Mouse (Mus musculus): Measurements from ENCODE around the gene Gzme. TPM values are rescaled to one million over a fixed set of nuclear protein-coding genes. Genes with fewer than 3 reads are reported as not detected.

Gzme gene
- not detected in 2 replicates for total RNA-seq (2012; rRNA removed)
- total RNA-seq (2014; rRNA removed): not detected in 2 replicates
- not detected in 2 replicates for polyA plus RNA-seq (2012; ENCODE audit: insufficient read length, low read depth)

GRCm38 (mm10) chr14:56120525-56120924, at the start of gene Gzme:
Gene Gzme, minus strand, starts transcription at chr14:56120625.
- dilution Hi-C loops (cut with MboI; ENCODE audit: extremely low pct_ligation_motif_present, extremely low pct_unique_long_range_greater_than_20kb, low sequenced_read_pairs) (no loop called here), in situ Hi-C loops (cut with MboI; ENCODE audit: low pct_ligation_motif_present, low pct_unique_long_range_greater_than_20kb, low sequenced_read_pairs) (no loop called here)
- Histone ChIP-seq H3K4me3 (replicated peaks in 1 of 3; ENCODE audit: low read depth in 2 of 3, low read length in 2 of 3, poor library complexity in 1 of 3) (no peak within 1 kb of the TSS), H3K79me2 (replicated peaks; ENCODE audit: control insufficient read depth, extremely low read depth, insufficient read depth, poor library complexity, severe bottlenecking) (no peaks in the 10 kb centered on the region), H3K27ac (ENCODE audit: insufficient read depth, low read depth) (no peak within 1 kb of the TSS), H3K9ac (ENCODE audit: insufficient read depth, low read depth) (no peak within 1 kb of the TSS), H3K9me3 (replicated peaks; ENCODE audit: low read length) (no peaks in the 10 kb centered on the region), H3K4me1 (ENCODE audit: control insufficient read depth in 1 of 2, insufficient read depth in 2 of 2) (no peaks in the 10 kb centered on the region), H3K27me3 (replicated peaks) (no peaks in the 10 kb centered on the region), H3K4me2 (ENCODE audit: insufficient read depth, low read depth, poor library complexity, severe bottlenecking) (no peak within 1 kb of the TSS), H3K36me3 (replicated peaks in 1 of 2; ENCODE audit: control insufficient read depth in 1 of 2, insufficient read depth in 1 of 2, low read length in 1 of 2) (no peaks in the 10 kb centered on the region)
- DNase-seq (ENCODE audit: extremely low read depth): no peak
- no peak for TF ChIP-seq POLR2A (IDR thresholded peaks at IDR 0.05; ENCODE audit: low read depth, low read length)
- no peak for TF ChIP-seq JUND (conservative IDR thresholded peaks at IDR 0.05; ENCODE audit: low read depth, low read length)
- no peak for TF ChIP-seq CTCF (conservative IDR thresholded peaks at IDR 0.05 in 1 of 2, IDR thresholded peaks at IDR 0.05 in 1 of 2; ENCODE audit: low read depth in 2 of 2, low read length in 2 of 2)
- no peak for TF ChIP-seq HCFC1 (IDR thresholded peaks at IDR 0.05; ENCODE audit: low read depth, low read length)
- no peak for TF ChIP-seq TBP (conservative IDR thresholded peaks at IDR 0.05; ENCODE audit: low read depth, low read length)
- TF ChIP-seq RAD21 (IDR thresholded peaks at IDR 0.05; ENCODE audit: low read depth, low read length): no peak

- H3K79me2 ChIP-seq (replicated peaks; ENCODE audit: control insufficient read depth, extremely low read depth, insufficient read depth, poor library complexity, severe bottlenecking): no peaks in the 10 kb centered on the region
- no peak overlapping the region for H3K27ac ChIP-seq (ENCODE audit: insufficient read depth, low read depth)
- no peaks in the 10 kb centered on the region for H3K4me1 ChIP-seq (ENCODE audit: control insufficient read depth in 1 of 2, insufficient read depth in 2 of 2)
- no peak overlapping the region for H3K9ac ChIP-seq (ENCODE audit: insufficient read depth, low read depth)
- H3K36me3 ChIP-seq (replicated peaks in 1 of 2; ENCODE audit: control insufficient read depth in 1 of 2, insufficient read depth in 1 of 2, low read length in 1 of 2): no peaks in the 10 kb centered on the region
- DNase-seq (ENCODE audit: extremely low read depth): no peak
- no peak overlapping the region for H3K4me3 ChIP-seq (replicated peaks in 1 of 3; ENCODE audit: low read depth in 2 of 3, low read length in 2 of 3, poor library complexity in 1 of 3)
- H3K4me2 ChIP-seq (ENCODE audit: insufficient read depth, low read depth, poor library complexity, severe bottlenecking): no peak overlapping the region
- H3K9me3 ChIP-seq (replicated peaks; ENCODE audit: low read length): no peaks in the 10 kb centered on the region
- H3K27me3 ChIP-seq (replicated peaks): peaks cover 14% of the 10 kb centered on the region
- in situ Hi-C loops (cut with MboI; ENCODE audit: low pct_ligation_motif_present, low pct_unique_long_range_greater_than_20kb, low sequenced_read_pairs) (no loop called here), dilution Hi-C loops (cut with MboI; ENCODE audit: extremely low pct_ligation_motif_present, extremely low pct_unique_long_range_greater_than_20kb, low sequenced_read_pairs) (no loop called here)
- TF ChIP-seq JUN (IDR thresholded peaks at IDR 0.05; ENCODE audit: insufficient read depth, low read depth, low read length) (no peak), KAT2A (IDR thresholded peaks at IDR 0.05; ENCODE audit: insufficient replicate concordance, low read length) (no peak), CHD1 (IDR thresholded peaks at IDR 0.05; ENCODE audit: low read depth, low read length) (no peak), ELF1 (IDR thresholded peaks at IDR 0.05; ENCODE audit: low read depth, low read length) (no peak), GABPA (IDR thresholded peaks at IDR 0.05; ENCODE audit: insufficient replicate concordance, low read depth, low read length) (no peak), MAZ (IDR thresholded peaks at IDR 0.05; ENCODE audit: low read depth, low read length) (no peak), ZNF384 (IDR thresholded peaks at IDR 0.05; ENCODE audit: low read depth, low read length) (no peak), SIN3A (IDR thresholded peaks at IDR 0.05; ENCODE audit: low read length) (no peak)
Observed at GRCm38 (mm10) chr14:56168009-56168408, 47.6 kb upstream of the Gzme start.

- no peak for DNase-seq (ENCODE audit: extremely low read depth)
- no peaks in the 10 kb centered on the region for H3K79me2 ChIP-seq (replicated peaks; ENCODE audit: control insufficient read depth, extremely low read depth, insufficient read depth, poor library complexity, severe bottlenecking)
- TF ChIP-seq MAX (IDR thresholded peaks at IDR 0.05; ENCODE audit: low read length): no peak
- TF ChIP-seq PAX5 (IDR thresholded peaks at IDR 0.05; ENCODE audit: low read length): no peak
- no peak for TF ChIP-seq KAT2A (IDR thresholded peaks at IDR 0.05; ENCODE audit: insufficient replicate concordance, low read length)
- TF ChIP-seq POLR2A (IDR thresholded peaks at IDR 0.05; ENCODE audit: low read depth, low read length): no peak
- no peak for TF ChIP-seq RAD21 (IDR thresholded peaks at IDR 0.05; ENCODE audit: low read depth, low read length)
- no peak for TF ChIP-seq CTCF (conservative IDR thresholded peaks at IDR 0.05 in 1 of 2, IDR thresholded peaks at IDR 0.05 in 1 of 2; ENCODE audit: low read depth in 2 of 2, low read length in 2 of 2)
- no peak for TF ChIP-seq MEF2A (IDR thresholded peaks at IDR 0.05; ENCODE audit: borderline replicate concordance, low read depth, low read length)
- TF ChIP-seq BHLHE40 (IDR thresholded peaks at IDR 0.05; ENCODE audit: low read depth, low read length): no peak
- no peak for TF ChIP-seq E2F4 (IDR thresholded peaks at IDR 0.05; ENCODE audit: insufficient replicate concordance, low read depth, low read length)
- TF ChIP-seq POLR2AphosphoS2 (IDR thresholded peaks at IDR 0.05; ENCODE audit: low read depth, low read length): no peak
- no peak for TF ChIP-seq GABPA (IDR thresholded peaks at IDR 0.05; ENCODE audit: insufficient replicate concordance, low read depth, low read length)
- TF ChIP-seq ZC3H11A (IDR thresholded peaks at IDR 0.05; ENCODE audit: low read depth, low read length): no peak
- no peak for TF ChIP-seq MYC (IDR thresholded peaks at IDR 0.05; ENCODE audit: low read depth, low read length)
- dilution Hi-C loops (cut with MboI; ENCODE audit: extremely low pct_ligation_motif_present, extremely low pct_unique_long_range_greater_than_20kb, low sequenced_read_pairs) (no loop called here), in situ Hi-C loops (cut with MboI; ENCODE audit: low pct_ligation_motif_present, low pct_unique_long_range_greater_than_20kb, low sequenced_read_pairs) (no loop called here)
- peaks cover 22% of the 10 kb centered on the region for H3K27me3 ChIP-seq (replicated peaks)
- H3K9me3 ChIP-seq (replicated peaks; ENCODE audit: low read length): no peaks in the 10 kb centered on the region
- H3K27ac ChIP-seq (ENCODE audit: insufficient read depth, low read depth): no peak overlapping the region
- H3K9ac ChIP-seq (ENCODE audit: insufficient read depth, low read depth): no peak overlapping the region
- no peak overlapping the region for H3K4me2 ChIP-seq (ENCODE audit: insufficient read depth, low read depth, poor library complexity, severe bottlenecking)
- H3K4me3 ChIP-seq (replicated peaks in 1 of 3; ENCODE audit: low read depth in 2 of 3, low read length in 2 of 3, poor library complexity in 1 of 3): no peak overlapping the region
- H3K36me3 ChIP-seq (replicated peaks in 1 of 2; ENCODE audit: control insufficient read depth in 1 of 2, insufficient read depth in 1 of 2, low read length in 1 of 2): no peaks in the 10 kb centered on the region
- H3K4me1 ChIP-seq (ENCODE audit: control insufficient read depth in 1 of 2, insufficient read depth in 2 of 2): no peaks in the 10 kb centered on the region
Observed at GRCm38 (mm10) chr14:56162109-56162508, 41.7 kb upstream of the Gzme start.

Measured in CH12.LX (cell line).